Mouse (Mus musculus): ENCODE data around the gene 2700097O09Rik. TPM values are rescaled to one million over a fixed set of nuclear protein-coding genes. Genes with fewer than 3 reads are reported as not detected.
A peak's percentile ranks its signal among the peaks of the same experiment; 100 is the strongest.

2700097O09Rik gene
- total and polyA plus RNA-seq, 3 experiments, result 14.6 to 18.3 TPM; not detected in 1

DNA sequence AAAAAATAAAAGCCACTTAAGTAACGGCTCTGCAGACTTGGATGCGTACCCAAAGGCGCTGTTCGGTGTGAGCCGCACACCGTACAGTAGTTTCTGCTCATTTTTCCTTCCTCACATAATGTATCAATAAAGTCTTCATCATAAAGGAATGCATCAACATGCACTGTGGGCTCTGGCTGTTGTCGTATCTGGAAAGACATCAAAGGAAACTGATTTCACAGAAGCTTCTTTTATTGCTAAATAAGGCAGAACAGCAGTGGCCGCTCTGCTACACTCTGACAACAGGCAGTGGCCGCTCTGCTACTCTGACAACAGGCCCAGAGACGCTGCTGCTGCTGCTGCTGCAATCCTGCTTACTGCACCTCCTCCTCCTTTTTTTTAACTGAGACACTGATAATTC is 18.9 kb downstream of the 2700097O09Rik start:
- Histone ChIP-seq H3K9me3 (replicated peaks; ENCODE audit: insufficient read depth, low read length) (no peaks in the 10 kb centered on the region), H3K27me3 (ENCODE audit: control insufficient read depth in 1 of 2, insufficient read depth in 2 of 2, low read length in 2 of 2) (no peaks in the 10 kb centered on the region), H3K79me2 (ENCODE audit: control insufficient read depth, insufficient read depth, low read length, poor library complexity) (0 out of 2 replicates have a peak, but pooled peaks cover 1% of the 10 kb centered on the region), H3K4me1 (ENCODE audit: control insufficient read depth in 1 of 2, insufficient read depth in 2 of 2, low read length in 2 of 2) (peaks cover 33 to 34% of the 10 kb centered on the region in 2 experiments), H3K4me3 (ENCODE audit: control insufficient read depth in 1 of 2, insufficient read depth in 1 of 2, low read depth in 2 of 2, low read length in 2 of 2) (peak overlapping the region; percentile 4 to 9; a peak in 3 of 4 replicates), H3K36me3 (ENCODE audit: control insufficient read depth in 1 of 2, insufficient read depth in 2 of 2, low read length in 2 of 2) (peaks cover 0 to 47% of the 10 kb centered on the region in 2 experiments; a peak in 3 of 4 replicates), H3K27ac (ENCODE audit: control insufficient read depth, low read depth, low read length) (peak overlapping the region; percentile 74), H3K9ac (ENCODE audit: control insufficient read depth, low read depth, low read length, poor library complexity, severe bottlenecking) (peak overlapping the region; percentile 45)
- TF ChIP-seq UBTF (IDR thresholded peaks at IDR 0.05; ENCODE audit: borderline replicate concordance, insufficient read depth, low read depth, low read length) (no peak), ZNF384 (IDR thresholded peaks at IDR 0.05; ENCODE audit: low read depth, low read length) (peak; percentile 36; the same call in 1 of the 2 replicates)
- DNase-seq (ENCODE audit: low read depth, low spot score), result no peak

DNA sequence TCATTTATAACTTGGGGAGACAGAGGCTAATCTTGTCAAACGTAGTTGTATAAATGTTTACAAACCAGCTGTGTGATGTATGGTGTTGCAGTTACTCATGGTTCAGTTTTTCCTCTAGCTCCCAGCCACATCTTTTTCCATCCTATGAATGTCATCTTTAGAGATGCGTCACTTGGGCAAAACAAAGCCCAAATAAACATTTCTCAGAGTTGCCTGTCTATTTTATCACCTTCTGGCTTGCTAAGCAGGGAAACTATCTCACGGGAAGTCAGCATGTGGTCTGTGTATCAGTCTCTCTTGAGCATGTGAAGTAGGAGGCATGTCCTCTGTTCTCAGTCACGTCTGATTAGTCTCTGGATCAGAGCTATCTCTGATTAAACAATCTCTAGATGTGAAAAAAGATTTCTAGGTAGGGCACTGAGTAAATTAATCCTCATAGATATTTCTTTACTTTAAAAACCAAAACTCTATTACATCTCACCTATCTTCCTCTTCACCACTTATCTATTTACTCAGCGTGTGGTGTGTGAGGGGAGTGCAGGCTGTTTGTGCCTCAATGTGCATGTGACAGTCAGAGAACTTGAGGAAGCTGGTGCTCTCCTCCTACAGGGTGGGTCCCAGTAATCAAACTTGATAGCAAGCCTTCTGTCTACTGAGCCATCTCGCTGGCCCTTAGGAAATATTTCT is 19.6 kb downstream of the 2700097O09Rik start:
- peaks cover 0 to 51% of the 10 kb centered on the region in 2 experiments; a peak in 3 of 4 replicates for H3K36me3 ChIP-seq (ENCODE audit: control insufficient read depth in 1 of 2, insufficient read depth in 2 of 2, low read length in 2 of 2)
- no peaks in the 10 kb centered on the region for H3K9me3 ChIP-seq (replicated peaks; ENCODE audit: insufficient read depth, low read length)
- H3K4me1 ChIP-seq (ENCODE audit: control insufficient read depth in 1 of 2, insufficient read depth in 2 of 2, low read length in 2 of 2), result peaks cover 33 to 34% of the 10 kb centered on the region in 2 experiments
- peak overlapping the region in 1 of 2 experiments; percentile 9; a peak in 2 of 4 replicates for H3K4me3 ChIP-seq (ENCODE audit: control insufficient read depth in 1 of 2, insufficient read depth in 1 of 2, low read depth in 2 of 2, low read length in 2 of 2)
- 0 out of 2 replicates have a peak, but pooled peaks cover 1% of the 10 kb centered on the region for H3K79me2 ChIP-seq (ENCODE audit: control insufficient read depth, insufficient read depth, low read length, poor library complexity)
- H3K27ac ChIP-seq (ENCODE audit: control insufficient read depth, low read depth, low read length), result peak overlapping the region; percentile 74
- DNase-seq (ENCODE audit: low read depth, low spot score), result peak; percentile 89
- peak overlapping the region; percentile 2 for H3K9ac ChIP-seq (ENCODE audit: control insufficient read depth, low read depth, low read length, poor library complexity, severe bottlenecking)
- H3K27me3 ChIP-seq (ENCODE audit: control insufficient read depth in 1 of 2, insufficient read depth in 2 of 2, low read length in 2 of 2), result no peaks in the 10 kb centered on the region
- TF ChIP-seq MYB (IDR thresholded peaks at IDR 0.05; ENCODE audit: low read depth, low read length), result no peak
- TF ChIP-seq GABPA (IDR thresholded peaks at IDR 0.05; ENCODE audit: low read depth, low read length), result no peak
- 0 out of 2 replicates have a peak, but pooled peaks have one; percentile 20 for TF ChIP-seq MAZ (IDR thresholded peaks at IDR 0.05; ENCODE audit: low read depth, low read length)
- no peak for TF ChIP-seq HCFC1 (IDR thresholded peaks at IDR 0.05; ENCODE audit: low read depth, low read length)
- no peak for TF ChIP-seq USF2 (IDR thresholded peaks at IDR 0.05; ENCODE audit: borderline replicate concordance in 1 of 2, insufficient read depth in 1 of 2, low read depth in 1 of 2, low read length in 2 of 2)
- TF ChIP-seq MAFK (IDR thresholded peaks at IDR 0.05; ENCODE audit: borderline replicate concordance, low read depth, low read length), result no peak
- 0 out of 2 replicates have a peak, but pooled peaks have one; percentile 13 for TF ChIP-seq CHD1 (IDR thresholded peaks at IDR 0.05; ENCODE audit: low read depth, low read length)
- TF ChIP-seq GATA1 (IDR thresholded peaks at IDR 0.05; ENCODE audit: low read depth, low read length), result peak; percentile 82
- TF ChIP-seq POLR2A (IDR thresholded peaks at IDR 0.05; ENCODE audit: control insufficient read depth in 1 of 2, insufficient read depth in 1 of 2, low read depth in 1 of 2, low read length in 2 of 2, poor library complexity in 1 of 2), result no peak
- TF ChIP-seq USF1 (IDR thresholded peaks at IDR 0.05; ENCODE audit: low read depth, low read length), result peak; percentile 78
- peak; percentile 76 for TF ChIP-seq ETS1 (IDR thresholded peaks at IDR 0.05; ENCODE audit: low read depth, low read length)
- TF ChIP-seq E2F4 (IDR thresholded peaks at IDR 0.05; ENCODE audit: borderline replicate concordance, low read depth, low read length), result no peak
- no peak for TF ChIP-seq UBTF (IDR thresholded peaks at IDR 0.05; ENCODE audit: borderline replicate concordance, insufficient read depth, low read depth, low read length)
- no peak for TF ChIP-seq POLR2AphosphoS5 (IDR thresholded peaks at IDR 0.05; ENCODE audit: borderline replicate concordance, low read depth, low read length)
- TF ChIP-seq ZC3H11A (IDR thresholded peaks at IDR 0.05; ENCODE audit: low read depth, low read length), result no peak
- no peak for TF ChIP-seq ZMIZ1 (IDR thresholded peaks at IDR 0.05; ENCODE audit: low read depth, low read length)
- TF ChIP-seq TAL1 (IDR thresholded peaks at IDR 0.05; ENCODE audit: low read length), result peak; percentile 43; the same call in 1 of the 2 replicates
- peak; percentile 71 for TF ChIP-seq MAX (IDR thresholded peaks at IDR 0.05; ENCODE audit: low read length)
- no peak for TF ChIP-seq KAT2A (conservative IDR thresholded peaks at IDR 0.05; ENCODE audit: low read depth, low read length)
- peak; percentile 61 to 80; a peak in 3 of 4 replicates for TF ChIP-seq EP300 (IDR thresholded peaks at IDR 0.05; ENCODE audit: low read depth in 1 of 2, low read length in 2 of 2)
- TF ChIP-seq ZNF384 (IDR thresholded peaks at IDR 0.05; ENCODE audit: low read depth, low read length), result no peak
- TF ChIP-seq CHD2 (IDR thresholded peaks at IDR 0.05; ENCODE audit: low read length), result no peak
- peak; percentile 55 for TF ChIP-seq TCF12 (IDR thresholded peaks at IDR 0.05; ENCODE audit: low read depth, low read length)
- TF ChIP-seq ELF1 (IDR thresholded peaks at IDR 0.05; ENCODE audit: low read depth, low read length), result no peak
- peak; percentile 82; the same call in 1 of the 2 replicates for TF ChIP-seq BHLHE40 (IDR thresholded peaks at IDR 0.05; ENCODE audit: borderline replicate concordance, low read depth, low read length)
- no peak for TF ChIP-seq POLR2AphosphoS2 (IDR thresholded peaks at IDR 0.05; ENCODE audit: low read length)
- peak; percentile 34; the same call in 1 of the 2 replicates for TF ChIP-seq NRF1 (IDR thresholded peaks at IDR 0.05; ENCODE audit: insufficient read depth, low read depth, low read length, poor library complexity, severe bottlenecking)
- no peak for TF ChIP-seq NELFE (IDR thresholded peaks at IDR 0.05; ENCODE audit: low read depth, low read length)
- no peak for TF ChIP-seq TBP (IDR thresholded peaks at IDR 0.05; ENCODE audit: low read depth, low read length)

All from MEL (cell line).